ENCODE assay signal across 14 mouse cellular contexts in the genomic region with DNA sequence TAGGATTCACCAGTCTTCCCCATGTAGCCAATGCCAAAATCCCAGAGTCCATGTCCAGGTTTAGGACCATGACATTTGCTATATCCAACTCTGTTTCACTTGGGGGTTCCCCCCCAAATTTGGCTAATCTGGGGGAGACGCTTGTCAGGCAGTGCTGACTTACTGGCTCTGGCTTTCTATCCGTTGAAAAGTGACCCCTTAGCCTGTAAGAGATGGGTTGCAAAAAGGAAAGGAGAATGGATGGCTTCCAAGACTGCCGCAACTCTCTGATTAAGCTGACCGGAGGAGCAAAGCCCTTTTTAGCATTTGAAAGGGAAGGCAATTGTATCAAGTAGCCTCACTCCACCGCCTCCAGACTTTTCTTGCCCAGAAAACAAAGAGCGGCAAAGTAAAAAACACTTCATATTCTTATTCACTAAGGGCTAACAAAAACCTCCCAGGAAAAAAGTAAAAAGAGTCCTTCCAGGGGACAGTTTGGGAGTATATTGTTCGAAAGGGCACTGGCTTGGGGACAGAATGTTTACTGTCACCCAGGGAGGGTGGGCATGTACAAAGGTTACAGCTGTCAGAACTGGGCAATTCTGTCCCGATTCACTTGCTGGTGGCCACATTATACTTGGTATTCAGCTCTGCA. TPM values are rescaled to one million over a fixed set of nuclear protein-coding genes. Genes with fewer than 3 reads are reported as not detected.
DNase-seq lines count a peak whose midpoint lies in the region; ATAC-seq lines count a peak whose summit lies in the region.
"Had no signal": no experiment of that assay in that cellular context is flagged by ENCODE, and none has a peak within 500 bp of the region (broad histone marks: within the 10 kb centered on the region; RNA-seq: fewer than 3 reads in every experiment).

No protein-coding gene starts in this region.

- no peaks in the 10 kb centered on the region for H3K9me3 ChIP-seq in forebrain, embryonic 12.5 days
- no peaks in the 10 kb centered on the region for H3K9me3 ChIP-seq in forebrain, embryonic 13.5 days (replicated peaks)
- H3K9me3 ChIP-seq in hindbrain, embryonic 16.5 days (ENCODE audit: control insufficient read depth, low read length) = no peaks in the 10 kb centered on the region

- no peak overlapping the region for H3K27ac ChIP-seq in forebrain, embryonic 12.5 days
- H3K27ac ChIP-seq in forebrain, embryonic 13.5 days = no peak overlapping the region
- H3K27ac ChIP-seq in hindbrain, embryonic 16.5 days (ENCODE audit: low read depth, low read length) = no peak overlapping the region
- H3K27ac ChIP-seq: layer of hippocampus, adult 2 months had no signal

- peaks cover 54% of the 10 kb centered on the region for H3K27me3 ChIP-seq in forebrain, embryonic 12.5 days
- H3K27me3 ChIP-seq in forebrain, embryonic 13.5 days = peaks cover 52% of the 10 kb centered on the region
- H3K27me3 ChIP-seq in hindbrain, embryonic 16.5 days (replicated peaks; ENCODE audit: control insufficient read depth, insufficient read depth, low read length) = no peaks in the 10 kb centered on the region

- WGBS in forebrain, embryonic 12.5 days = 3% methylated on average over 8 of the region's 8 CpGs
- 6% methylated on average over 8 of the region's 8 CpGs for WGBS in forebrain, embryonic 13.5 days
- 7% methylated on average over 8 of the region's 8 CpGs for WGBS in hindbrain, embryonic 16.5 days

- peaks cover 15% of the 10 kb centered on the region for H3K4me1 ChIP-seq in forebrain, embryonic 12.5 days
- peaks cover 22% of the 10 kb centered on the region for H3K4me1 ChIP-seq in forebrain, embryonic 13.5 days
- no peaks in the 10 kb centered on the region for H3K4me1 ChIP-seq in hindbrain, embryonic 16.5 days (ENCODE audit: control insufficient read depth, insufficient read depth, low read depth, low read length)

- H3K4me3 ChIP-seq in forebrain, embryonic 12.5 days (replicated peaks) = no peak overlapping the region
- no peak overlapping the region for H3K4me3 ChIP-seq in forebrain, embryonic 13.5 days
- H3K4me3 ChIP-seq in hindbrain, embryonic 16.5 days (ENCODE audit: low read length) = no peak overlapping the region
- H3K4me3 ChIP-seq: layer of hippocampus, adult 2 months had no signal

- H3K4me2 ChIP-seq in forebrain, embryonic 12.5 days = no peak overlapping the region
- no peak overlapping the region for H3K4me2 ChIP-seq in forebrain, embryonic 13.5 days
- H3K4me2 ChIP-seq in hindbrain, embryonic 16.5 days (ENCODE audit: low read length) = no peak overlapping the region

- H3K36me3 ChIP-seq in forebrain, embryonic 12.5 days (replicated peaks) = no peaks in the 10 kb centered on the region
- H3K36me3 ChIP-seq in forebrain, embryonic 13.5 days (ENCODE audit: poor library complexity, severe bottlenecking) = no peaks in the 10 kb centered on the region
- H3K36me3 ChIP-seq in hindbrain, embryonic 16.5 days (ENCODE audit: control insufficient read depth, insufficient read depth, low read length) = no peaks in the 10 kb centered on the region

- ATAC-seq in forebrain, embryonic 12.5 days (ENCODE audit: low FRiP score) = 0 out of 2 replicates have a peak, but pooled peaks have one; percentile 42
- no peak for ATAC-seq in forebrain, embryonic 13.5 days
- ATAC-seq in hindbrain, embryonic 16.5 days = peak; percentile 42; the same call in 1 of the 2 replicates
- no peak for ATAC-seq in cerebellum, adult (ENCODE audit: insufficient number of reproducible peaks, low FRiP score, low TSS enrichment)
- ATAC-seq: lung, postnatal 0 days had no signal

- peak; percentile 2 for DNase-seq in ovary, postnatal 14 days (ENCODE audit: low spot score)
- no peak for DNase-seq in ovary, adult 18-20 months (ENCODE audit: low spot score)
- DNase-seq in thymus, postnatal 36 days = no peak
- no peak for DNase-seq in ovary, postnatal 36 days (ENCODE audit: low spot score)
- DNase-seq: cerebellum, adult 9-11 months; heart, postnatal 4 days; kidney, adult 8-10 months; liver had no signal

- H3K9ac ChIP-seq in forebrain, embryonic 12.5 days = no peak overlapping the region
- no peak overlapping the region for H3K9ac ChIP-seq in forebrain, embryonic 13.5 days
- H3K9ac ChIP-seq in hindbrain, embryonic 16.5 days (ENCODE audit: low read depth, low read length) = no peak overlapping the region

RNA-seq across cellular contexts. Expression of gene Upp2, which starts 59.2 kb away (rescaled TPM):
- polyA plus RNA-seq in forebrain, embryonic 12.5 days (2016; fragmentation: Nextera tagmentation; extraction: Ambion mirVana) = 7.3 and 7.5 TPM in 2 replicates
- 9.0 and 9.3 TPM in 2 replicates for polyA plus RNA-seq in forebrain, embryonic 13.5 days (2015; fragmentation: Nextera tagmentation; extraction: Ambion mirVana)
- polyA plus RNA-seq in hindbrain, embryonic 16.5 days (2015; fragmentation: Nextera tagmentation; extraction: Ambion mirVana) = 14.6 and 15.1 TPM in 2 replicates

RNA-seq across cellular contexts. Expression of gene Acvr1, which starts 59.3 kb away (rescaled TPM):
- 3.5 and 4.6 TPM in 2 replicates for polyA plus RNA-seq in forebrain, embryonic 12.5 days (2016; fragmentation: Nextera tagmentation; extraction: Ambion mirVana)
- 4.5 and 4.6 TPM in 2 replicates for polyA plus RNA-seq in forebrain, embryonic 13.5 days (2015; fragmentation: Nextera tagmentation; extraction: Ambion mirVana)
- 4.6 and 5.1 TPM in 2 replicates for polyA plus RNA-seq in hindbrain, embryonic 16.5 days (2015; fragmentation: Nextera tagmentation; extraction: Ambion mirVana)

Comparison
In these comparisons a context has a peak if more than half of its experiments do, and no peak if none do; other contexts are left out.
1. ATAC-seq: peak in forebrain, embryonic 12.5 days (single experiment) and hindbrain, embryonic 16.5 days (single experiment); none in forebrain, embryonic 13.5 days (single experiment) and cerebellum, adult (single experiment).